Mouse (Mus musculus) kidney, adult 2 months (tissue): Measurements from ENCODE around the gene Neurl4.

Experiments used
- CTCF ChIP-seq: fragments of 200-500 bp; conservative IDR thresholded peaks from 2 replicates; pipeline ENCODE4 v1.5.1; 2011; ENCODE audit warnings: low read depth, mild to moderate bottlenecking, control low read depth, low read length, moderate library complexity, mixed read lengths; ENCODE audit not compliant: insufficient read depth, insufficient read length
- POLR2A ChIP-seq: fragments of 200-500 bp; IDR thresholded peaks from one replicate; pipeline ENCODE4 v1.6.1; 2011; ENCODE audit warnings: low read depth, low read length, control low read depth

DNA sequence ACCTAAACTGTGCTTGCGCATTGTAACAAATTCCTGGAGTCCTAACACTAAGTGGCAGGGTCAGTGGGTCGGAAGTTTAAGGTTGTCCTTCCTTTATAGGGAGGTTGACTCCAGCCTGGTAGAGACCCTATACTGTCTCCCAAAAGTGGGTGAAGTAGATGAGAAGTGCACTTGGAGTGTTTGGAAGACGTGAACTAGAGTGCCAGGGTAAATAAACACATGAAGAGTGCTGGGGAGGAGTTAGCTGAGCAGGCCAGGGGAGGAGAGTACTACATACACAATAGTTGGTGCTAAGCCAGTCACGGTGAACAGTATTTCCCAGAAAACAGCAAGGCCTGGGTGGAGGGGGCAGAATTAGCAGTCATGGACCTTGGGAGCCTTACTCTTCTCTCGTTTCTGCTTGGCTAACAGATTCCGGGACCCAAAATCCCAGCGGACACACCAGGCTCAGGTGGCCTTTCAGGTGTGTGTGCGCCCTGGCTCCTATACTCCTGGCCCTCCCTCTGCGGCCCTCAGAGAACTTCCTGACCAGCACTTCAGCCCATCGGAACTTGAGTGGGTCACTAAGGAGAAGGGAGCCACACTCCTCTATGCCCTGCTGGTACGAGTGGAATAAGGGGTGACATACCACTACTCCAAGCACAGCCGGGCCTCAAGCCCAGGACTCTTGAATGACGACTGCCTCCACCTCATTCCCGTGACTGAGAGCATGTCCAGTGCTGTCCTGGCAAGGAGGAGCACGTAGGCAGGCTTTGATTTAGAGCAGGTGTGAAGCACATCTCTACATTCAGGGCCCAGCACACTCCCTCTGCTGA, 12.1 kb downstream of the Neurl4 start:
- no peak for TF ChIP-seq POLR2A
- no peak for TF ChIP-seq CTCF
